Mouse (Mus musculus): Measurements from ENCODE around the gene Trim47. TPM values are rescaled to one million over a fixed set of nuclear protein-coding genes. Genes with fewer than 3 reads are reported as not detected.

Trim47 gene
- polyA plus RNA-seq, 1 experiment from 2014 or later, result 31.2 TPM

DNA sequence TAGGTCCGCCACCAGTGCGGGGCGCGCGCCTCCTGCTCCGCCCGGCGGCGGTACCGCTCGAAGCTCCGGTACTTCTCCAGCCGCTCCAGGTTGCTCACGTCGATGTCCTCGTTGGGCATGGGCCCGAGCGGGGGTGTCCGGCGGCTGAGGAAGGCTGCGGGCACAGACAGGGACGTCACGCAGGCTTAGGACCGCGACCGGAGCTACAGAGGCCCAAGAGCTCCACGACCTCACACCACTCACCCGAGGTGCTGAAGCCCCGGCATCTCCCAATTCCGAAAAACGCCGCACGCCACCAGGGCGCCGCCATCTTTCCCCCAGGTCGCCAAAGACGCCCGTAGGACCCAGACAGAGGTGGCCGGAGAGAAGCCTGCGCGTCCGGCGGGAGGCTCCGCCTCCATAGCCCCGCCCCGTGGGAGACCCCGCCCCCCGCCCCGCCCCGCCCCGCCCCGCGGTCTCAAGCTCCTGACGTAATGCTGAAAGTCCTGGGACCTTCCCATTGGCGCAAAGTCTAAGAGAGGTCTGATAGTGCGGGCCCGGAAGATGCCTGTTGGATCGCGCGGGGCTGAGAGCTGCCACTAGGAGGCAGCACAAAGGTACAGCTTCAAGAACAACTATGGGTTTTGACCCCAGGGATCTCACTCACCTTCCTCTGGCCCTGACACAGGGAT, 11.6 kb upstream of the Trim47 start, which contains the start of gene Mrpl38:
Mrpl38 (minus strand) TSS at position 401 of the 671 bp plus-strand sequence.
- Histone ChIP-seq H3K9ac (replicated peaks; ENCODE audit: low read length) (peak within 1 kb of the TSS; percentile 91), H3K9me3 (ENCODE audit: low read length) (no peaks in the 10 kb centered on the region), H3K27ac (ENCODE audit: low read length) (peak within 1 kb of the TSS; percentile 62), H3K4me1 (ENCODE audit: insufficient read depth, low read length) (peaks cover 13% of the 10 kb centered on the region), H3K4me3 (ENCODE audit: low read length) (peak within 1 kb of the TSS; percentile 92), H3K36me3 (ENCODE audit: insufficient read depth, low read length) (peaks cover 29% of the 10 kb centered on the region), H3K4me2 (replicated peaks; ENCODE audit: low read depth, low read length) (peak within 1 kb of the TSS; percentile 74), H3K27me3 (ENCODE audit: insufficient read depth, low read length) (no peaks in the 10 kb centered on the region)
- peak; percentile 97 for ATAC-seq (ENCODE audit: low FRiP score, low TSS enrichment)
- under 1% methylated on average over 55 of the region's 60 CpGs for WGBS

DNA sequence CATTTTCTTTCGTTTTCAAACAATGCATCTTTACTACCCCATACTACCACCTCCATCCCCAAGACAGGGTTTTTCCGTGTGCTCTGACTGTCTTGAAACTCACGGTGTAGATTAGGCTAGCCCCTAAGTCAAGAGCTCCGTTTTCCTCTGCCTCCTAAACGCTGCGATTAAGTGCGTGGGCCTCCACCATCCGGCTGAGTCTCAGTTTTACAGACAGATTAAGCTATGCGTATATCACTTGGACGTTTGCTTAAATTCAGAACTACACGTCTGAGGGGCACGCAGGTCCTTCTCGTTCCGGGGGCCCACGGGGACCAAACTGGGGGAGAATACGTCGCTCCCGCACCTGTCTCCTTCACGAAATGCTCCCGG, 11.1 kb upstream of the Trim47 start:
- WGBS, result under 1% methylated on average over 20 of the region's 20 CpGs
- H3K4me2 ChIP-seq (replicated peaks; ENCODE audit: low read depth, low read length), result peak overlapping the region; percentile 74
- H3K27me3 ChIP-seq (ENCODE audit: insufficient read depth, low read length), result no peaks in the 10 kb centered on the region

DNA sequence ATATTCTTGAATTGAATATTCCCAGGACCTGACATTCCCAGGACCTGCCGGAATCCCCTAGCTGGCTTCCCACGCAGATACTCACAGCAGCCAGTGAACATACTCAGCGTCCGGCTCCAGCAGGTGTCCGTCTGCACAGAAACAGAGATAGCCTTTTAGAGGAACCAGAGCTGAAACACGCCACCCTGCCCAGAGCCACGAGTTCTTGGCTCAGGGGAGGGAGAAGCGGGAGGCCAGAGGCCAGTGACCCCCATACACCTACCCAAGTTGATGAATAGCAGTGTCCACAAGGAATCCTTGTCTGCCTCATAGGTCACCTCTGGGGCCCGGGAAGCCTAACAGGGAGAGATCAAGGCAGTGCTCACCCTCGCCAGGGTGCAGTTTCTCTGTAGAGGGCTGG, 7.2 kb upstream of the Trim47 start:
- WGBS, result 80% methylated on average over 10 of the region's 10 CpGs
- no peak for ATAC-seq (ENCODE audit: low FRiP score, low TSS enrichment)
- no peaks in the 10 kb centered on the region for H3K27me3 ChIP-seq (ENCODE audit: insufficient read depth, low read length)
- no peak overlapping the region for H3K27ac ChIP-seq (ENCODE audit: low read length)
- peaks cover 34% of the 10 kb centered on the region for H3K36me3 ChIP-seq (ENCODE audit: insufficient read depth, low read length)
- no peak overlapping the region for H3K9ac ChIP-seq (replicated peaks; ENCODE audit: low read length)
- no peaks in the 10 kb centered on the region for H3K9me3 ChIP-seq (ENCODE audit: low read length)
- peaks cover 32% of the 10 kb centered on the region for H3K4me1 ChIP-seq (ENCODE audit: insufficient read depth, low read length)
- no peak overlapping the region for H3K4me2 ChIP-seq (replicated peaks; ENCODE audit: low read depth, low read length)
- no peak overlapping the region for H3K4me3 ChIP-seq (ENCODE audit: low read length)

More for the DNA sequence above, 11.1 kb upstream of the Trim47 start:
- H3K4me1 ChIP-seq (ENCODE audit: insufficient read depth, low read length), result peaks cover 13% of the 10 kb centered on the region
- no peak for ATAC-seq (ENCODE audit: low FRiP score, low TSS enrichment)
- peak overlapping the region; percentile 62 for H3K27ac ChIP-seq (ENCODE audit: low read length)
- peak overlapping the region; percentile 91 for H3K9ac ChIP-seq (replicated peaks; ENCODE audit: low read length)
- H3K9me3 ChIP-seq (ENCODE audit: low read length), result no peaks in the 10 kb centered on the region
- peak overlapping the region; percentile 92 for H3K4me3 ChIP-seq (ENCODE audit: low read length)
- peaks cover 25% of the 10 kb centered on the region for H3K36me3 ChIP-seq (ENCODE audit: insufficient read depth, low read length)

DNA sequence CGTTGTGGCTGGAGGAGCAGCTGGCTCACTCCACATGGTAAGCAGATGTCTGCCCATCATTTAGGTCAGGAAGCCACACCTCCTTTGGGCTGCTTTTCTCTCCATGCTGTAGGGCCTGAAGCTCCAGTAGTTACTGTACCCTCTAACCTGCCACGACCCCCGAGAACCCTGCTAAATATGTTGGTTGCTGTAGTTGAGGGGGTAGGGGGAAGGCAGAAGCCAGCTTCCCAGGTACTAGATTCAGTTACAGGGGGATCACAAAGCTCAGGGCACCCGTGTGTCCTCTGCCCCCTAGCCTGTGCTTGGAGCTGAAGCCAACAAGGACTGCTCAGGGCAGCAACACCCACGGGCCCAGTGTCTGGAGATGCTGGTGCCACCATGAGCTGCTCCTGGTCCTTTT, 6.5 kb upstream of the Trim47 start:
- Histone ChIP-seq H3K9me3 (ENCODE audit: low read length) (no peaks in the 10 kb centered on the region), H3K27ac (ENCODE audit: low read length) (no peak overlapping the region), H3K27me3 (ENCODE audit: insufficient read depth, low read length) (no peaks in the 10 kb centered on the region), H3K9ac (replicated peaks; ENCODE audit: low read length) (no peak overlapping the region), H3K4me3 (ENCODE audit: low read length) (no peak overlapping the region), H3K4me2 (replicated peaks; ENCODE audit: low read depth, low read length) (no peak overlapping the region), H3K4me1 (ENCODE audit: insufficient read depth, low read length) (peaks cover 30% of the 10 kb centered on the region), H3K36me3 (ENCODE audit: insufficient read depth, low read length) (peaks cover 34% of the 10 kb centered on the region)
- 78% methylated on average over 5 of the region's 5 CpGs for WGBS
- no peak for ATAC-seq (ENCODE audit: low FRiP score, low TSS enrichment)

DNA sequence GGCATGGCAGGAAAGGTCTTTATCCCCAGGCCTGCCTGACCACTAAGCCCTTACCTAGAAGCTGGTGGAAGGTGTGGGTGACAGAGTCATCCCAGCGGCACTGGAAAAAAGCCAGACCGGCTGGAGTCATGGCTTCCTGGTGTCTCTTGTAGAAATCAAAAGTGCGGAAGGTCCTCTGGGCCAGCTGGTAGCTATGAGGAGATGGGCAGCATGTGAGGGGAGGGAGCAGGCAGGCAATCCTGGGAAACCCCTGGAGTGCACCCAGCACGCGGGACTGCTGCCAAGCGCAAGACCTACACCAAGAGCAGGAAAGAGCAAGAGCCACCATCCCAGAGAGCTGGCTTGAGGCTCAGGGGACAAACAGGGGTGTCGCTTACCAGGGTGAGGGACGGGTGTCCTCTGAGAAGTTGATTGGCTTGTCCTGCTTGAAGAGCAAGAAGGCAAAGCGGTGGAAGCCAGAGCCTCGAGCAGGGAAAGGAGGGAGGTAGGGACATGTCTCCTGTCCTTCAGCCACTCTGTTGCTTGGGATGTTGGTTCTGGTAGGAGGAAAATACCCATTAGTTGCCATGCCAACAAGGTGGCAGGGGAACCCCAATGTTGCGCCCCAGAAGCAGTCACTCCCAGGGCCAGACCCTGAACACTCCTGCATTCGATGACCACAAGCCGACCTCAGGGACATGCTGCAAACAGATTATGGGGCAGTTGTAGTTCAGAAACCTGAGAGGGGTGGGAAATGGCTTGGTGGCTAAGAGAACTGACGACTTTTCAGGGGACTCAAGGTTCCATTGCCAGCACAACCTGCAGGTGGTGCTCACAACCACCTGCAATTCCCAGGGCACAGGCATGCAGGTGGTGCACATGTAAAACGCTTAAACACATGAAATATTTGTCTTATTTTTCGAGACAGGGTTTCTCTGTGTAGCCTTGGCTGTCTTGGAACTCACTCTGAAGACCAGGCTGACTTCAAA, 5.6 kb upstream of the Trim47 start:
- Histone ChIP-seq H3K36me3 (ENCODE audit: insufficient read depth, low read length) (peaks cover 34% of the 10 kb centered on the region), H3K9ac (replicated peaks; ENCODE audit: low read length) (no peak overlapping the region)
- 79% methylated on average over 16 of the region's 16 CpGs for WGBS

DNA sequence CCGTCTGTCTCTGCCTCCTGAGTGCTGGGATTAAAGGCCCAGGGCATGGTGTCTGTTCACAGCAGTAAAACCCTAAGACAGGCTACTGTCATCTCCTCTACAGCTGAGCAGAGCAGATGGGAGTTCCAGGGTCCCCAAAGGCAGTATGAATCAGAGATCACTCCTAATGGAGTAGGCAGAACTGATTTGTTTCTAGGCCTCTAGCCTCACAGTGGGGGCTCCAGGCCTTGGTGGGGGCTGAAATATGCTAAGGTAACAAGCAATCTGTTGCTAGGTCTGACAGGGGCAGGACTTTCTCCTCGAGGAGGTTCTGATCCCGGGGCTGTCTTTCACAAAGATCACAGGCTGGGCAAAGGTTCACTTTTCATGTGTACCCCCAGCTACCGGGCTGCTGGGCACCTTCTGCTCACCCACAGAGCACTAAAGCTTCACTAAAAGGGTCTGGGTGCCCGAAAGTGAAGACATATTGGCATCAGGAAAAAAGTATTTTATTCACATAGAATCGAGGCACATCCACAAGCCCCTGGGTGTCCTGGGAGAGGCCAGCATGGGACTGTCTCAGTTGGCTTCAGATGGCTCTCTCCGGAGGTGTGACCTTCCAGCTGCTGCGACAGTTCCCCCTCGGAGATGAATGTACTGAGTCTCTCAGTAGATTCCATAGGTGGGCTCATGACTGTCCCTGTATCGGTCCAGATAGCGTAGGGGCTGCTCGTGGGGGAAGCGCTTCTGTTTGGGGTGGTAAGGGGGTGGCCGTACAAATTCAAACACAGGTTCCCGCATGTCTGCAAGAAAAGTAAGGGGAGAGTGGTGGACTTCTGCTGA, 4.5 kb upstream of the Trim47 start:
- Histone ChIP-seq H3K36me3 (ENCODE audit: insufficient read depth, low read length) (peaks cover 34% of the 10 kb centered on the region), H3K27ac (ENCODE audit: low read length) (peak overlapping the region; percentile 96), H3K4me3 (ENCODE audit: low read length) (peak overlapping the region; percentile 69), H3K4me1 (ENCODE audit: insufficient read depth, low read length) (peaks cover 42% of the 10 kb centered on the region), H3K4me2 (replicated peaks; ENCODE audit: low read depth, low read length) (peak overlapping the region; percentile 74), H3K27me3 (ENCODE audit: insufficient read depth, low read length) (no peaks in the 10 kb centered on the region), H3K9ac (replicated peaks; ENCODE audit: low read length) (peak overlapping the region; percentile 81), H3K9me3 (ENCODE audit: low read length) (no peaks in the 10 kb centered on the region)
- ATAC-seq (ENCODE audit: low FRiP score, low TSS enrichment), result no peak
- 75% methylated on average over 15 of the region's 15 CpGs for WGBS

More for the DNA sequence above, 5.6 kb upstream of the Trim47 start:
- H3K4me3 ChIP-seq (ENCODE audit: low read length), result no peak overlapping the region
- peaks cover 33% of the 10 kb centered on the region for H3K4me1 ChIP-seq (ENCODE audit: insufficient read depth, low read length)
- H3K27me3 ChIP-seq (ENCODE audit: insufficient read depth, low read length), result no peaks in the 10 kb centered on the region
- H3K4me2 ChIP-seq (replicated peaks; ENCODE audit: low read depth, low read length), result no peak overlapping the region
- no peak for ATAC-seq (ENCODE audit: low FRiP score, low TSS enrichment)
- H3K9me3 ChIP-seq (ENCODE audit: low read length), result no peaks in the 10 kb centered on the region
- H3K27ac ChIP-seq (ENCODE audit: low read length), result no peak overlapping the region

DNA sequence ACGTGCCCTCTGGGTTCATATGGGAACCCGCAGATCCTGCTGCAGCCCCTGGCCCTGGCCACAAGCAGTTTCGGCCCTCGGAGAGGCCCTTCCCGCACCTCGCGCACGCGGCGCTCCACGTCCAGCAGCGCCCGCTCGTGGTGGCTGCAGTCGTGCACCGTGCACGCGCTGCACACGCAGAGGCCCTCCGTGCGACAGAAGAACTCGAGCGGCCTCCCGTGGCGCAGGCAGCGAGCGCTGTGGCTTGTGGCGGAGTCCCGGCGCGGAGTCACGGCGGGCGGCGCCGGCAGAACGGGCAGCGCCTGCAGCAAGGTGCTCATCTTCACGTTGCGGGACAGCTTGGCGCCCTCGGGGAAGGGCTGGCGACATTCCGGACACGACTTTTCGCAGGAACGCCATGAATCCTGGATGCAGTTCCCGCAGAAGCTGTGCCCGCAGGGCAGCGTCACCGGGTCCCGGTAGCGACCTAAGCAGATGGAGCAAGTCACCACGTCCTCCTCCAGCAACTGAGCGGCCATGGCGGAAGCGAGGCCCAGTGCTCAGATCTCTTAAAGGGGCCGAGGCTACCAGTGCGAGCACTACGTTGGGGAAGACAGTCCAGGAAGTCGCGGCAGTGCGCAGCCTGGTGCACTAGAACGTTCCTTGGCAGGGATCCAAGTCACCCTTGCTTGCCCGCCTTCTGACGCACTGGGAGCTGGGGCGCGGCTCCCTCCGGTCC, 3.6 kb upstream of the Trim47 start, which contains the start of gene Trim65:
Trim65 (minus strand) TSS at position 641 of the 718 bp plus-strand sequence.
- Histone ChIP-seq H3K27me3 (ENCODE audit: insufficient read depth, low read length) (no peaks in the 10 kb centered on the region), H3K4me3 (ENCODE audit: low read length) (peak within 1 kb of the TSS; percentile 69), H3K36me3 (ENCODE audit: insufficient read depth, low read length) (peaks cover 39% of the 10 kb centered on the region), H3K9ac (replicated peaks; ENCODE audit: low read length) (peak within 1 kb of the TSS; percentile 81), H3K9me3 (ENCODE audit: low read length) (peaks cover under 1% of the 10 kb centered on the region; the same call in 1 of the 2 replicates), H3K4me2 (replicated peaks; ENCODE audit: low read depth, low read length) (peak within 1 kb of the TSS; percentile 74), H3K27ac (ENCODE audit: low read length) (peak within 1 kb of the TSS; percentile 96), H3K4me1 (ENCODE audit: insufficient read depth, low read length) (peaks cover 42% of the 10 kb centered on the region)
- peak; percentile 86 for ATAC-seq (ENCODE audit: low FRiP score, low TSS enrichment)
- WGBS, result under 1% methylated on average over 69 of the region's 69 CpGs

DNA sequence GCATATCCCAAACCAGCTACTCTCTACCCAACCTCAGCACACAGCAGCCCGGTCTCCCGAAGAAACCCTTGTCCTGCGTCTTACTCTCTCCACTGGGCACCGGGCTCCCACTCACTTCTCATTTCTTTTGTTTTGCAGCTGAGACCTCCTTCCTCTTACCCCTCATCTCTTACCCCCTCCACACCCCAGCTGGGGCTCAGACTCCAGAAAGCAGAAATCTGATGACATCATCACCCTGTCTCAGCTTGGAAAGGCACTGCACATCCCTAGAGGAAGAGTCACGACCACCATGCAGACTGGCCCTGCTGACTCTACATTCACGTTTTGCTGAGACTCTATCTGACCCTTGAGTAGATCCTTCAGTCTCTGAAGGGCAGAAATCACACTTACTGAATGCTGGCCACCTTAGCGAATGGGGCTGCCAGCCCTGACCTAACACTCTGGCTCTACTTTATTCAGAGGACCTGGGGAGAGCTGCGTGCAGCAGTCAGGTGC, 3.0 kb upstream of the Trim47 start:
- Histone ChIP-seq H3K4me3 (ENCODE audit: low read length) (peak overlapping the region; percentile 69), H3K4me1 (ENCODE audit: insufficient read depth, low read length) (peaks cover 42% of the 10 kb centered on the region), H3K4me2 (replicated peaks; ENCODE audit: low read depth, low read length) (peak overlapping the region; percentile 74), H3K9me3 (ENCODE audit: low read length) (peaks cover 6% of the 10 kb centered on the region; the same call in 1 of the 2 replicates), H3K27me3 (ENCODE audit: insufficient read depth, low read length) (no peaks in the 10 kb centered on the region), H3K9ac (replicated peaks; ENCODE audit: low read length) (peak overlapping the region; percentile 81), H3K36me3 (ENCODE audit: insufficient read depth, low read length) (peaks cover 39% of the 10 kb centered on the region), H3K27ac (ENCODE audit: low read length) (peak overlapping the region; percentile 96)
- ATAC-seq (ENCODE audit: low FRiP score, low TSS enrichment), result peak; percentile 21
- WGBS, result 42% methylated on average over 8 of the region's 8 CpGs

Data from kidney, embryonic 16.5 days (tissue).